9 mouse cellular contexts compared by ENCODE assay signal in the genomic region with DNA sequence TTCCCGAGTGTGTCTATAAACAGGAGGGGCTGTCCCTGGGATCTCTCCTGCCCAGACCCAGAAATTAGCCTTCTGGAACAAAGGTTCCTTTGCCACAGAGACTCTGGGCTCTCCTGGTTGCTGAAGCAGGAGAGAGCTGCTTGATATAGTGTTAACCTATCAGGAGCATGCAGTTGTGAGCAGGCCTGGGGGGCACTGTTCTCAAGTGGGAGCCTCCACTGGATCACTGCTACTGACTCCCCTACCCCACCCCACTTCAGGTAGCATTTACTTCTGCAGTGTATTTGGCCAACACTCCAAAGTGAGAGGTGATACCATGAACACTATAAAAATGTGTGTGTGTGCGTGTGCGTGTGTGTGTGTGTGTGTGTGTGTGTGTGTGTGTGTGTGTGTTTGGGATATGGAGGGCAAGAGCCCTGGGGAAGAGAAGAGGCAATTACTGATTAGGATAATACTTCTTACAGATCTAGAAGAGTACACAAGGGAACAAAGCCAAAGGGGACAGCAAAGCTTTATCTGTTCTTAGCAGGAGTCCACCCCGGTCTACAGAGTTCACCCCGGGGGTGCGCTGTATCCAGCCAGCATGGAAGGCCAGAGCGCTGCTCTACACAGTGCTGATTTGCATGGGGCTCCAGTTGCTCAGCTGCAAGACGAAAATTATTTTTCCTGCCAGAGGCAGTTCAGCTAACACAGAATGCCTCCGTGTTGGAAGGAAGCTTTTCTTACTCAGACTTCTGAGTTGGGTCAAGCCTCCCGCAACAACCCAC.
A peak's percentile ranks its signal among the peaks of the same experiment; 100 is the strongest.
DNase-seq lines count a peak whose midpoint lies in the region; ATAC-seq and TF ChIP-seq lines count a peak whose summit lies in the region.
"Had no signal": no experiment of that assay in that cellular context is flagged by ENCODE, and none has a peak within 500 bp of the region (broad histone marks: within the 10 kb centered on the region; RNA-seq: fewer than 3 reads in every experiment).

No protein-coding gene starts in this region.

- peak overlapping the region; percentile 37 for H3K27ac ChIP-seq in MEL (ENCODE audit: control insufficient read depth, low read depth, low read length)
- peak overlapping the region; percentile 76 for H3K27ac ChIP-seq in hindbrain, embryonic 10.5 days
- H3K27ac ChIP-seq in midbrain, embryonic 11.5 days (ENCODE audit: low read depth, low read length), result peak overlapping the region; percentile 85
- H3K27ac ChIP-seq in kidney, adult 2 months (ENCODE audit: insufficient read depth, low read depth, low read length), result no peak overlapping the region
- no peak overlapping the region for H3K27ac ChIP-seq in intestine, embryonic 15.5 days

- no peak overlapping the region for H3K9ac ChIP-seq in MEL (ENCODE audit: control insufficient read depth, low read depth, low read length, poor library complexity, severe bottlenecking)
- H3K9ac ChIP-seq in midbrain, embryonic 11.5 days (ENCODE audit: low read length), result peak overlapping the region; percentile 31; the same call in 1 of the 2 replicates
- H3K9ac ChIP-seq in intestine, embryonic 15.5 days, result no peak overlapping the region

- ATAC-seq in midbrain, embryonic 11.5 days (ENCODE audit: low FRiP score), result peak; percentile 75
- no peak for ATAC-seq in intestine, embryonic 15.5 days

- H3K79me2 ChIP-seq in MEL (ENCODE audit: control insufficient read depth, insufficient read depth, low read length, poor library complexity), result no peaks in the 10 kb centered on the region

- TF ChIP-seq EP300 in MEL (IDR thresholded peaks at IDR 0.05; ENCODE audit: low read depth in 1 of 2, low read length in 2 of 2), result peak; percentile 66 to 72

- peak overlapping the region in 1 of 2 experiments; percentile 15; a peak in 1 of 4 replicates for H3K4me3 ChIP-seq in MEL (ENCODE audit: control insufficient read depth in 1 of 2, insufficient read depth in 1 of 2, low read depth in 2 of 2, low read length in 2 of 2)
- H3K4me3 ChIP-seq in hindbrain, embryonic 10.5 days, result no peak overlapping the region
- no peak overlapping the region for H3K4me3 ChIP-seq in midbrain, embryonic 11.5 days (ENCODE audit: low read depth, low read length)
- H3K4me3 ChIP-seq in kidney, adult 2 months (ENCODE audit: insufficient read depth, low read depth, low read length), result no peak overlapping the region
- H3K4me3 ChIP-seq in intestine, embryonic 15.5 days (replicated peaks), result no peak overlapping the region

- no peak for TF ChIP-seq RAD21 in MEL (IDR thresholded peaks at IDR 0.05; ENCODE audit: low read depth, low read length)

- no peaks in the 10 kb centered on the region for H3K27me3 ChIP-seq in MEL (ENCODE audit: control insufficient read depth in 1 of 2, insufficient read depth in 2 of 2, low read length in 2 of 2)
- no peaks in the 10 kb centered on the region for H3K27me3 ChIP-seq in hindbrain, embryonic 10.5 days (ENCODE audit: insufficient read depth, poor library complexity, severe bottlenecking)
- H3K27me3 ChIP-seq in midbrain, embryonic 11.5 days (ENCODE audit: control insufficient read depth, insufficient read depth, low read length), result no peaks in the 10 kb centered on the region
- no peaks in the 10 kb centered on the region for H3K27me3 ChIP-seq in kidney, adult 2 months (replicated peaks; ENCODE audit: control insufficient read depth, insufficient read depth, low read length)
- no peaks in the 10 kb centered on the region for H3K27me3 ChIP-seq in intestine, embryonic 15.5 days (replicated peaks)

- no peak for TF ChIP-seq CTCF in MEL (IDR thresholded peaks at IDR 0.05 in 2 of 3, conservative IDR thresholded peaks at IDR 0.05 in 1 of 3; ENCODE audit: control insufficient read depth in 1 of 3, insufficient read depth in 1 of 3, low read depth in 2 of 3, low read length in 3 of 3, poor library complexity in 1 of 3, severe bottlenecking in 1 of 3)
- no peak for TF ChIP-seq CTCF in kidney, adult 2 months (conservative IDR thresholded peaks at IDR 0.05; ENCODE audit: insufficient read depth, insufficient read length, low read depth, low read length)

- TF ChIP-seq POLR2A in MEL (IDR thresholded peaks at IDR 0.05; ENCODE audit: control insufficient read depth in 1 of 2, insufficient read depth in 1 of 2, low read depth in 1 of 2, low read length in 2 of 2, poor library complexity in 1 of 2), result no peak
- no peak for TF ChIP-seq POLR2A in kidney, adult 2 months (IDR thresholded peaks at IDR 0.05; ENCODE audit: low read depth, low read length)

- no peak overlapping the region for H3K4me2 ChIP-seq in midbrain, embryonic 11.5 days
- H3K4me2 ChIP-seq in intestine, embryonic 15.5 days (replicated peaks), result no peak overlapping the region

- WGBS in hindbrain, embryonic 10.5 days, result 23% methylated on average over 10 of the region's 10 CpGs
- 20% methylated on average over 10 of the region's 10 CpGs for WGBS in midbrain, embryonic 11.5 days
- 57% methylated on average over 10 of the region's 10 CpGs for WGBS in kidney, adult 2 months
- 51% methylated on average over 10 of the region's 10 CpGs for WGBS in intestine, embryonic 15.5 days

- H3K4me1 ChIP-seq in MEL (ENCODE audit: control insufficient read depth in 1 of 2, insufficient read depth in 2 of 2, low read length in 2 of 2), result peaks cover 28 to 38% of the 10 kb centered on the region in 2 experiments
- peaks cover 65% of the 10 kb centered on the region for H3K4me1 ChIP-seq in hindbrain, embryonic 10.5 days (replicated peaks)
- H3K4me1 ChIP-seq in midbrain, embryonic 11.5 days (ENCODE audit: control insufficient read depth, insufficient read depth, low read length), result peaks cover 35% of the 10 kb centered on the region
- no peaks in the 10 kb centered on the region; the same call in 1 of the 2 replicates for H3K4me1 ChIP-seq in kidney, adult 2 months (ENCODE audit: control insufficient read depth, insufficient read depth, low read length)
- H3K4me1 ChIP-seq in intestine, embryonic 15.5 days (replicated peaks), result peaks cover 19% of the 10 kb centered on the region; the same call in 1 of the 2 replicates

- H3K9me3 ChIP-seq in MEL (replicated peaks; ENCODE audit: insufficient read depth, low read length), result no peaks in the 10 kb centered on the region
- H3K9me3 ChIP-seq in hindbrain, embryonic 10.5 days, result no peaks in the 10 kb centered on the region
- H3K9me3 ChIP-seq in midbrain, embryonic 11.5 days (ENCODE audit: control insufficient read depth, low read length), result no peaks in the 10 kb centered on the region
- H3K9me3 ChIP-seq in intestine, embryonic 15.5 days, result no peaks in the 10 kb centered on the region

- H3K36me3 ChIP-seq in MEL (ENCODE audit: control insufficient read depth in 1 of 2, insufficient read depth in 2 of 2, low read length in 2 of 2), result peaks cover 0 to 23% of the 10 kb centered on the region in 2 experiments; a peak in 2 of 4 replicates
- no peaks in the 10 kb centered on the region for H3K36me3 ChIP-seq in hindbrain, embryonic 10.5 days
- no peaks in the 10 kb centered on the region for H3K36me3 ChIP-seq in midbrain, embryonic 11.5 days (ENCODE audit: control insufficient read depth, insufficient read depth, low read length)
- no peaks in the 10 kb centered on the region for H3K36me3 ChIP-seq in kidney, adult 2 months (ENCODE audit: control insufficient read depth, insufficient read depth, low read length)
- H3K36me3 ChIP-seq in intestine, embryonic 15.5 days, result no peaks in the 10 kb centered on the region

- peak; percentile 24 to 60 for DNase-seq in cerebellum, postnatal 10 days
- no peak for DNase-seq in cerebellum, adult 11 months
- DNase-seq in MEL (ENCODE audit: low read depth, low spot score), result peak; percentile 83
- DNase-seq in hindbrain, embryonic 10.5 days (ENCODE audit: low spot score), result no peak
- DNase-seq in midbrain, embryonic 11.5 days (ENCODE audit: low spot score, missing footprints), result peak; percentile 86
- DNase-seq in kidney, adult 2 months, result no peak
- no peak for DNase-seq in urinary bladder, postnatal 4 days (ENCODE audit: low spot score in 2 of 2)
- DNase-seq: heart, postnatal 10 days had no signal

TF ChIP-seq in MEL, 35 proteins besides CTCF, POLR2A, EP300 and RAD21 (continues in another document):
- peak; percentile 88 for TF ChIP-seq TCF12 (IDR thresholded peaks at IDR 0.05; ENCODE audit: low read depth, low read length)
- TF ChIP-seq NELFE (IDR thresholded peaks at IDR 0.05; ENCODE audit: low read depth, low read length), result no peak
- TF ChIP-seq CHD1 (IDR thresholded peaks at IDR 0.05; ENCODE audit: low read depth, low read length), result no peak
- no peak for TF ChIP-seq POLR2AphosphoS2 (IDR thresholded peaks at IDR 0.05; ENCODE audit: low read length)
- no peak for TF ChIP-seq UBTF (IDR thresholded peaks at IDR 0.05; ENCODE audit: borderline replicate concordance, insufficient read depth, low read depth, low read length)
- TF ChIP-seq MAX (IDR thresholded peaks at IDR 0.05; ENCODE audit: low read length), result no peak
- TF ChIP-seq ELF1 (IDR thresholded peaks at IDR 0.05; ENCODE audit: low read depth, low read length), result no peak
- TF ChIP-seq NRF1 (IDR thresholded peaks at IDR 0.05; ENCODE audit: insufficient read depth, low read depth, low read length, poor library complexity, severe bottlenecking), result no peak
- no peak for TF ChIP-seq JUND (IDR thresholded peaks at IDR 0.05; ENCODE audit: low read depth, low read length)
- TF ChIP-seq CHD2 (IDR thresholded peaks at IDR 0.05; ENCODE audit: low read length), result no peak
- peak; percentile 72 for TF ChIP-seq ETS1 (IDR thresholded peaks at IDR 0.05; ENCODE audit: low read depth, low read length)
- 0 out of 2 replicates have a peak, but pooled peaks have one; percentile 8 for TF ChIP-seq GABPA (IDR thresholded peaks at IDR 0.05; ENCODE audit: low read depth, low read length)
- TF ChIP-seq E2F4 (IDR thresholded peaks at IDR 0.05; ENCODE audit: borderline replicate concordance, low read depth, low read length), result no peak
- TF ChIP-seq MAZ (IDR thresholded peaks at IDR 0.05; ENCODE audit: low read depth, low read length), result peak; percentile 50; the same call in 1 of the 2 replicates
- no peak for TF ChIP-seq USF2 (IDR thresholded peaks at IDR 0.05; ENCODE audit: borderline replicate concordance in 1 of 2, insufficient read depth in 1 of 2, low read depth in 1 of 2, low read length in 2 of 2)
- TF ChIP-seq MXI1 (IDR thresholded peaks at IDR 0.05; ENCODE audit: low read depth, low read length), result no peak
- no peak for TF ChIP-seq POLR2AphosphoS5 (IDR thresholded peaks at IDR 0.05; ENCODE audit: borderline replicate concordance, low read depth, low read length)
- TF ChIP-seq SMC3 (IDR thresholded peaks at IDR 0.05; ENCODE audit: low read depth, low read length), result no peak
- peak; percentile 76 for TF ChIP-seq GATA1 (IDR thresholded peaks at IDR 0.05; ENCODE audit: low read depth, low read length)
- peak; percentile 74 for TF ChIP-seq TAL1 (IDR thresholded peaks at IDR 0.05; ENCODE audit: low read length)
- no peak for TF ChIP-seq TBP (IDR thresholded peaks at IDR 0.05; ENCODE audit: low read depth, low read length)
- peak; percentile 45 for TF ChIP-seq SIN3A (IDR thresholded peaks at IDR 0.05; ENCODE audit: low read length)
- no peak for TF ChIP-seq ZKSCAN1 (IDR thresholded peaks at IDR 0.05; ENCODE audit: low read depth, low read length)
- no peak for TF ChIP-seq ZNF384 (IDR thresholded peaks at IDR 0.05; ENCODE audit: low read depth, low read length)

Comparison
In these comparisons a context has a peak if more than half of its experiments do, and no peak if none do; other contexts are left out.
1. DNase-seq: peak in cerebellum, postnatal 10 days (2 of 2), MEL (single experiment) and midbrain, embryonic 11.5 days (single experiment); none in cerebellum, adult 11 months (single experiment), hindbrain, embryonic 10.5 days (single experiment), kidney, adult 2 months (single experiment) and urinary bladder, postnatal 4 days (0 of 2).
2. H3K27ac ChIP-seq: peak in MEL (single experiment), hindbrain, embryonic 10.5 days (single experiment) and midbrain, embryonic 11.5 days (single experiment); none in kidney, adult 2 months (single experiment) and intestine, embryonic 15.5 days (single experiment).